Mouse (Mus musculus) CD4-positive, CD25-positive, alpha-beta regulatory T cell, adult 4 months (primary cell): ENCODE results near the gene Cx3cr1. TPM values are rescaled to one million over a fixed set of nuclear protein-coding genes. Genes with fewer than 3 reads are reported as not detected.
A peak's percentile ranks its signal among the peaks of the same experiment; 100 is the strongest.
"Not testable (repeated sequence)": the region's sequence is repeated elsewhere in the genome, so short reads cannot be mapped to it uniquely, and the experiment has no call there.

Source experiments
- ATAC-seq: one replicate; pipeline ENCODE4 v1.8.0; 2017
- polyA plus RNA-seq, 2 experiments: library from polyadenylated mRNA; unstranded; fragments of 100-300 nt; shearing (Covaris generic); gene quantifications; one replicate each; pipeline ENCODE4 v1.2.1; 2017

Cx3cr1 gene
- polyA plus RNA-seq, 2 experiments from 2014 or later = 0.15 TPM; not detected in 1

DNA sequence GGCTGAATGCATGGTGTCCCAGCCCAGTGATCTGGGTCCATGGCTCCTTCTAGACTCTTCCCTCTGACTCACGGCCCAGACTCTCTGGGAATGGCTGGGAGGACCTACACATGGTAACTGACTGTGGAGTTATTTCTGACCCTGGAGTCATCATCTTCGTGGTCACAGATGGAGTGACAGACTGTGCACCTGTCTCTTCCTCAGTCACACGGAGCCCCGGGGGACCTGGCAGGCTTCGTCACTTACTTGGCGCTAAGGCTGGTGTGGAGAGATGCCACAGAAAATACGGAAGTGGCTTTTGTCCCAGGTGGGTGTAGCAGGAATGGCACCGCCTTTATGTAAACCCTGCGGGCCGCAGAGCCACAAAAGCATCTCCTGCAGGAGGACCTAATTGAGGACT lies 45.5 kb downstream of the Cx3cr1 start:
- ATAC-seq = no peak

DNA sequence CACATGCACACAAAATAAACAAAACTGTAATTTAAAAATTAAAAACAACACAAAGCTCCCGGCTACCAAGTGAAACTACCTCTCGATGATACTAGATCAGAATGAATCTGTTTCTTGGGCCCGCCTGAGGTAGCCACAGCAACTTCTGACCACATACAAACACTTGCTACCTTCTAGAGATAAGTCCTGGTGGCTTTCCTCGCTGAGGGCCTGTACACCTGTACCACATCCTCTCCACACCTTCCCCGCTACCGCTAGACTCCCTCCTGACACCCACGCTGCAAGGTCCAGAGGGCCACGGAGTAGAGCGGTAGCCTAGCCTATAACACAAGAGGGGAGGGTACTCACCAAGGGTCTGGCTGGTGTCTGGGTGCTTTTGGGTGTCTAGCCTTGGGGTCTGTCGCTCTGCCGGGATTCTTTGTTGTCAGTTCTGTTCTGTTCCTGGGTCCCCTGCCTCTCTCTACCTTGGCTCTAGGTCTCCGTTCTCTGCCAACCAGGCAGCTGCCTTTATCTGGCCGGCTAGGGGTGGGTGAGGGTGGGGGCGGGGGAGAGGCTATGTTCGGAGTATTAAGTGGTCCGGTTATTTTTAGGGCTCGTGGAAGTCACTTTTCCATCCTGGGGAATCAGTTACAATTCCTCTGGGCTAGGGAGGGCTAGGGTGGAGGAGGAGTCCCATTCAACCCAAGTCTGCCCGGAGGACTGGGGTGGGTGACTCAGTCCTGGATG lies 46.4 kb downstream of the Cx3cr1 start, which contains the start of gene Xirp1:
TSS of gene Xirp1 (minus strand) at position 513 of the 726 bp plus-strand sequence.
- no peak for ATAC-seq

DNA sequence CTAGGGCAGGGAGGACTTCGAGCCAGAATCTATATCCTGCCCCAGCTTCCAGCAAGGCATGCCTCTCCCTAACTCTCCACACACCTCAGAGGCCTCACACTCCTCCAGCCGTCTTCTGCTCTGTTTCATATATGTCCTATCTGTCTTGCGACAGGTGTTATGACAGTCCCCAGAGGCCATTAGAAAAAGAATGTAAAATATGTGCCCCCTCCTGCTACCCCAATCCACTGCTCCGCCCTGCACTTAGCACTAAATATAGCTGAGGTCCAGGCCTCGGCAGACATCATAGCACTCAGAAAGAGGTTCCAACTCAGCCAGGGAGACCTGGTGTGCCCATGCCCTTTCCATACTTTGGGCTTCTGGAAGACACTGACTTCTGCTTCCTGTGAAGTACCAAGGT lies 48.5 kb downstream of the Cx3cr1 start:
- no peak for ATAC-seq

DNA sequence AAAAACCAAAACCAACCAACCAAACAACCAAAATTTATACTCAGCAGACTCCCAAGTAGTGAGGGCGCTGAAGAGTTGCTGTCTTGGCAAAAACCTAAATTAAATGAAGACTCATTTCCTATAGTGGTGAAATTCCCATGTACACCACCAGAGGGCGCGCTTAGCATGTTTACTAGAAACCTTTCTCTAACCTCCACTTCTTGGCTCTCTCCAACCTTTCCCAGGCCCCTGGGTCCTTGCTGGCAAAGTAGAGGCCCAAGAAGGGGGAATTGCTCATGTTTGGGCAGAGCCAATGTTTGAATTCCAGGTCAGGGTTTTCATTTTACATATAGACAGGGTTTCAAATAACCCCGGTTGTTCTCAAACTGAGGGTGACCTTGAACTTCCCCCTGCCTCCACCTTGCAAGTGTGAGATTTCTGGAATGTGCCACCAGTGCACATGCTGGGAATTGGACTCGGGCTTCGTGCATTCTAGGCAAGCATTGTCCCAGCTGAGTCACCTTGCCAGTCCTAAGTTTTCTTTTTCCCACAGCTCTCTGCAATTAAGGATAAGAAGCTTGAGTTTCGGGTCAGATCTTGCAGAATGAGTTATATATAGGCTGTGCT lies 49.3 kb downstream of the Cx3cr1 start:
- peak; percentile 66 for ATAC-seq

DNA sequence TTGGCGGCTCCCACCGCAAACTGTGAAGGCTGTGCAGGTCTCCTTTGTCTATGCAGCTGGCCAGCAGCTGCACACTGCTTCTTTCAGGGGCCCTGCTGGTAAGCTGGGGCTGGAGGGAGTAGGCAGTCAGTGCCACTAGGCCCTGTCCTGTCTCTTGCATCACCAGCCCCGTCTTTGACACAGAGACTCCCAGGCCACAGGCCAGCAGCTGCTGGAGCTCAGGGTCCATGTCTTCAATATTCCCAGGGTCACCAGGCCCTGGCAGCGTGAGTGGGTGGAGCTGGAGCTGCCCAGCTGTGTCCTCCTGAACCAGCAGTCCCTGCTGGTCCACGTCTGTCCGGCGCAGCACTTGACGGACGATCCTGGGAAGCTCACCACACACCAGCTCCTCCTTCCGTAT lies 52.7 kb downstream of the Cx3cr1 start:
- no peak for ATAC-seq

DNA sequence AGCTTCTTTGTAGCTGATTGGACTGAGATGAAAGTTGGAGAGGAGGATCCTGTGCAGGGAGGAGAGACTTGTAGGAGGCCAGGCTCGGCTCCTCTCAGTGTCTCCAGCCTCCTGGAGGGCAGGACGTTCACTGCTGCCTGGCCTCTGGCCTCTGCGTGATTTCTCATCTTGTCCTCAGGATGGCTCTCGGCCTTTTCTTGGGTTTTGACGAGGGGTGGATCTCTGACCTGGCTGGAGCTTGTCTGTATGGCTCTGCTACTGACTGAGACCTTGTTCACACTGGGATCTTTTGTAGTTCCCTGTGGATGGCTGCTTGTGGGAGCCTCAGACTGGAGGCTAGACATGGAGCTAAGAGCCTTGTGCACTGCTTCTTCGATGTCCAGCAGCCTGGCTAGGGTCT lies 54.9 kb downstream of the Cx3cr1 start:
- ATAC-seq = no peak

DNA sequence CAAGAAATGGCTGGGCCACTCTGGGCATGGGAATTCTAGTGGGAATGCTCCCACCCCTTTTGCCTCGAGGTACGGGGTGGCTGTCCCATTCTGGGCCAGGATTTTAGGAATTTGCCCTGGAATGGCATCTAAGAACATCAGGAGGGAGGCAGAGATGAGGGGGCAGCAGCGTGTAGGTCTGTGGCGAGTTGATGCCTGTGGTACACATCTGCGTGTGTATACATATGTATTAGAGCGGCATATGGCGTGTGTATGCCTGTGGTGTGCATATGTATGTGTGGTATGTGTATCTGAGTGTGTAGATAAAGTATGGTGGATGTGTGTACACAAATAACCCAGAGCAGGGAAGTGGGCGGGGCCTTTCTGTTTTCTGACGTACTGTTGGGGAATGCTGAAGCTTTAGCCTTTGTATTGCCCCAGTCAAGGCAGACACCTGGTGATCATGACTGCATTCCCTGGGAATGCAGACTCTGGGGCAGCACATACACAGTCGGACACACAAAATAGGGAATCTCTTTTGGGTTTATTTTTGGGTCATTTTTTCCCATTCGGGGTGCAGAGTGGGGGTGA lies 56.3 kb downstream of the Cx3cr1 start:
- ATAC-seq = no peak

DNA sequence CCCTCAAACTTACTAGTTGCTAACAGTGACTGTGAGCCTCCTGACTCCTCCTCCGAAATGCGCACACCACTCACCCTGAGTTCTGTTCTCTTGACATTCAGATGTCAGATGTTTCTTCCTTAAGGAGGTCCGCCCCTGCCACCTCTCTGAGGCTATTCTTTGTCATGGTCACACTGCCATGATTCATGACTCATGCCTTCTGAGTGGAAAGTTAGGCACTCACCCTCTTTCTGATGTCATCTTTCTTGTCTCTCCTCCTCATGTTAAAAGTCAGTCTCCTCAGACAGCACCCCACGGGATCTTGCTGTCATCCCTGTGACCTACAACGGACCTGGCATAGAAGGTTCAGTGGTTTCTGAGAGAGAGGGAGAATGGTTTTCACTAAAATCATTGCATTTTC lies 56.9 kb downstream of the Cx3cr1 start:
- no peak for ATAC-seq

DNA sequence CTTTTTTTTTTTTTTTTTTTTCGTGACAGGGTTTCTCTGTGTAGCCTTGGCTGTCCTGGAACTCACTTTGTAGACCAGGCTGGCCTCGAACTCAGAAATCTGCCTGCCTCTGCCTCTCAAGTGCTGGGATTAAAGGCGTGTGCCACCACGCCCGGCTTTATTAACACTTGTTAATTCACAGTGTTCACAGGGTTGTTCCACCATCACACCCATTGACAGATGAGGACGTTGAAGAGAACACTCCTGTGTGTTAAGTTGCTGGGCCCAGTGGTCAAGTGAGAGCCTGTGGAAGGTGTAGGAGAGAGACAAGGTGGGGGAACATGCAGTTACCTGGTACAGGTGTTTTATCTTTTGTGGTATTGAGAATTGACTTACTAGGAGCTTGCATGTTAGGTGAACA lies 57.5 kb downstream of the Cx3cr1 start:
- ATAC-seq = not testable (repeated sequence)

DNA sequence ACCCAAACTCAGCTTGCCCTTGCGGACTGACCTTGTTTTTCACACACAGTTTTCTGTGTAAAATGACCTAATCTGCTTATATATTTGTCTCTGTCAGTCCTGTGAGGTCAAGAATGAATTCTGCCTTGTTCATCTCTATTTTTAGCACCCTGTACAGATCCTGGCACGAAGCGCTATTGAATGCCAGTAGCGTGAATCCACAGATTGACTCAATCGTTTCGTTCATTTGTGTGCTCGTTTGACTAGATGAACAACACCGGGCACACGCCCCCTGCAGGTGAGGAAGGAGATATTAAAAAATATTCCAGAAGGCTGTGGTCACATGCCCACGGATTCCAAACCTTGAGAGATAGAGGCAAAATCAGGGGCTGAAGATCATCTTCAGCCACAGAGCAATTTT lies 58.1 kb downstream of the Cx3cr1 start:
- peak; percentile 48 for ATAC-seq

DNA sequence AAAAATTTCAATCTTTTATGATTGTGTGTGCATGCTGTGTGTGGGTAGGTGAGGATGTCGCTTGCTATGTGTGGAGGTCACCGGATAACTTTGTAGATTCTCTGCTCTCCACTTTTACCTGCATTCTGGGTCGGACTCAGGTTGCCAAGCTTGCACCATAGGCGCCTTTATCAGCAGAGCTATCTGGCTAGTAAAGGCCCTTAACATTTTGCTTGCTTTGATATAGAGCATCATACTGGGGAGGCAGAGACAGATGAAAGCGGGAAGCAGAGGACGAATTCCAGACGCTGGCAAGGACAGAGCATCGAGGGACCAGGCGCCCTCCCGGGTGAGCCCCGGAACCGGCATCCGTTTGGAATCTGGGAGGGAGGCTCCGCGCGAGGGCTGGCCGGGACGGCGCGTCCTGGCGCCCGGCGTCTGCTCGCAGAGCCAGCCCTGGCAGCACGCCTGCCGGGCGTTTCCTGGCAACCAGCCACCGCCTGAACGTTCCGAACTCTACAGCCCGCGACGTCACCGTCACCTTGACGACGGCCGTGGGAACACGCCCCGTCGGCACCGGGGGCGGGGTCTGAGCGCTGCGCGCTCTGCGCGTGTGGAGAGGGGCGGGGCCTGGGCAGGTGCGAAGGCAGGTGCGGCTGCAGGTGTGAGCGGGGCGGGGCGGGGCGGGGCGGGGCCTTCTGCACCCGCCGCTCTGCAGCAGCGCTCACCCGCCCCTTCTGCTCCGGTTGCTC lies 58.7 kb downstream of the Cx3cr1 start:
- ATAC-seq = peak; percentile 98

DNA sequence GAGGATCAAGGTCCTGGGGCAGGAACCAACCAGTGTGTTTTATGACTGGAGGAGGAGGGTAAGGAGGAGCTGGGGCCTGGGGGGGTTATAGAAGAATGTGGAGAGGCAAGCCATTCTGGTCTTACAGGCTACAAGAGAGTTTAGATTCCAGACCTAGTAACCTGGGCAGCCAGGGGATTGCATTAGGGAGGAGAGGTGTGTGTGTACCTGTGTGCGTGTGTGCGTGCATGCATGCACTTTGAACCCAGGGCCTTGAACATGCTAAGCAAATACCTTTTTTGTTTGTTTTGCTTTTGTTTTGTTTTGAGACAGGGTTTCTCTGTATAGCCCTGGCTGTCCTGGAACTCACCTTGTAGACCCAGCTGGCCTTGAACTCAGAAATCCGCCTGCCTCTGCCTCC lies 59.8 kb downstream of the Cx3cr1 start:
- no peak for ATAC-seq

DNA sequence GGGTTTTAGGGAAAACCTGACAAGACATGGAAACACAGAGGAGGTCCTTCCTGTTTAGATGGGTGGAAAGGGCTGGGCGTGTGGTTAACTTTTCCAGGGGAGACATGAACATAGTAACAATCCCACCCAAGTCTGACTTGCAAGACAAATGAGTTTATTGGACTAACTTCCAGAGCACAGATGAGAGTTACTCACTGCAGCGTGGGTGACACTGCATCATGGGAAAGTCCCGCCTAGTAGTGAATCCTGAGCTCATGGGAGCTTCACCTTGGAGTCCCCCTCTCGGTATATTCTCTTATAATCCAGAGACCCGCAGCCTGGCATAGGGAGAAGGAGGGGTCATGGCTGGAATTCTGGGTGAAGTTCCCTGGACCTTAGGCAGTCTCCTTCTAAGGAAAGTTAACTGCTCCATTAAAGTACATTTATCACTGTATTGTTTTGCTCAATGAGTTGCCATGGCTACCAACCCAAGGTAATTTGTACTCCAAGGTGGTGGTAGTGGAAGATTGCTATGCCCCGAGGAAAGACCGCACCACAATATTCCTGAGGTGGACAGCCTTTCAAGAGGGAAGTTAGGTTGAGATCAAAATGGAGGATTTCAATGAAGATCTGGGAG lies 60.3 kb downstream of the Cx3cr1 start:
- ATAC-seq = no peak

DNA sequence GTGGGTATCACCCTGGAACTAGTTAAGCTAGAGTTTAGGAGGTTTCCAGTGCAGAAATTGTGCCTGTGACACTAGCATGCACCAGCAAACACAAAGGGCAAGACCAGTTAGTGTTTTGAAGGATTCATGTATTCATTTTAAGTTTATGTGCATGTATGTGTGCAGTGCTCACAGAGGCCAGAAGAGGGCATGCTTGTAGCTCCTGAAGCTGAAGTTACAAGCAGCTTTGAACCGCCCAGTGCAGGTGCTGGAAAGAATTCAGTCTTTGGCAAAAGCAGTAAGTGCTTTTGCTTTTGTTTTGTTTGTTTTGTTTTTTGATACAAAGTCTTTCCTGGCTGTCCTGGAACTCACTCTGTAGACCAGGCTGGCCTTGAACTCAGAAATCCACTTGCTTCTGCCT lies 61.8 kb downstream of the Cx3cr1 start:
- ATAC-seq = no peak

DNA sequence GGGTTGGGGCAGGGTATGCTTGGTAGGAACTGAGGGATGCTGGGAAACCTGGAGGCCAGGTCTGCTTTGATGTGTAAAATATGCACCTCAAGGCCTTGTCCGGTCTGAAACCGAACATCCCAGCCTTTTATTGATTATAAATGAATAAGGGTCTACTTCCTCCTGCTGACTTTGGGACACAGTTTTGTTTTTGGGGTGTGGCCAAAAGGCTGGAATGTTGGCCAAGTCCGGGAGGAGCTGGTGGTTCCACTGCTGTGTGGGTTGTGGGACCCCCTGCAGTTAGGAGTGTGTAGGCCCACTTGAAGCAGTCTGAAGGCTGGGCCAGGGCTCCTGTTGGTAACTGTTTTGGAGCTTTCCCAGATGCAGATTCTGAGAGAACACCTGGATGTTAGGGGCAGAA lies 63.7 kb downstream of the Cx3cr1 start:
- no peak for ATAC-seq

DNA sequence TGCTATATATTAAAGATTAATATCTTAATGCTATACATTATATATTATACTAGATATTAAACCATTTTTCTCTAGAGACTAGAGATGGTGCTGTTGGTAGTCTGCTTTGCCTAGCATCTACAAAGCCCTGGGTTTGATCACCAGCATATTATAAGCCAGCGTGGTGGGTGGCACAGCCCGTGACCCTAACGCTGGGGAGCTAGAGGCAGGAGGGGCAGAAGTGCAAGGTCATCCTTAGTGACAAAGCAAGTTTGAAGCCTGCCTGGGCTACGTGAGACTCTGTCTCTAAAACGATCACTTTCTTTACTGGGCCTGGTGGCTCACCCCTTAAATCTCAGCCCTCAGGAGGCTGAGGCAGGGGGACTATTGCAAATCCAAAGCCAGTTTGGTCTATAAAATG lies 66.8 kb downstream of the Cx3cr1 start:
- no peak for ATAC-seq

DNA sequence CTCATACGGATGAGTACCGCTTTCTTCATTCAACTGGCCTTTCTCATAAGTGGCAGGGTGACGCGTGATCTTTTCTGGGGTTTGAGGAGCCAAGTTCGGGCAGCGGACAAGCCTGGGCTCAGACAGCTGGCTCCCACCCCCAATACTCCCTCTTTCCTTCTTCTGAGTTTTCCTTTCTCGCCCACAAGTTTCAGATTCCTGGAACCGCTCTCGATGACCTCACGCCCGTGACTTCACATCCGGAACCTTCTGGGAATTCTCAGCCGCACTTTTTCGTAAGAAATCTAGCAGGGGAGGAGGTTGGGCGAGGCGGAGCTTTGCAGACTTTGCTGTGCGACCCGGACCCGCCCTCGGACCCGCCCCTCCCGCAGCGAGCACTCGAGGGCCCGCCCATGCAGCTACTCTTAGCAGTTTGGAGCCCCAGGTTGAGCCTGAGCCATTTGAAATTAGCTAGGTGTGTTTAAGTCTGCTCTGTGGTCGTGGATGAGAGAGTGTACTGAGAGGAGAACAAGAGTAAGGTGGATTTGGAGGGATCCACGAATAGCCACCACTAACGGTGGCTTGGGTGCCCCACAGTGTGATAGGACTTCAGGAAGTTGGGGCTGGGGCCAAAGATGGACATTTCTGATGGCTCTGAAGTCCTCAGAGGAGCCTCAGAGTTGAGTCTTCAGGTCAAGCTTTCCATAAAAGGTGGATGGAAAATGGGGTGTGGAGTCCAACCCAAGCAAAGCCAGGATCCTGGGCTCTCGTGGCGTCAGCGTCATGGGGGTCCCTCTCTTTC lies 67.5 kb downstream of the Cx3cr1 start:
- peak; percentile 94 for ATAC-seq

DNA sequence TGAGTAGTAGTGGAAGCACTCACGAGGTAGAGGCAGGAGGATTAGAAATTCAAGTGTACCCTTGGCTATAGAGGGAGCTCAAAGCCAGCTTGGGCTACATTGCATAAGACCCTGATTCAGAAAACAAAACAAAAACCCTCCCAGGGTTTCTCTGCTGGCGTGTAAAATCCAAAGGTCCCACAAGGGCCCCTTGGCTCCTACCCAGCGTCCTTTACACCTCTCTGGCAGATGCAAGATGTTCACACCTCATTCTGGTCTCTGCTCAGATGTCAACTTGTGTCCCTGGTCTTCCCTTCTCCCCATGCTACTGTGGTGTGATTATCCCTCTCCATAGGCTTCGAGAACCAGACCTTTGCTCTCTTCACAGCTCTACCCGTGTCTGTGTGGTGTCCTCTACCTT lies 68.9 kb downstream of the Cx3cr1 start:
- no peak for ATAC-seq

DNA sequence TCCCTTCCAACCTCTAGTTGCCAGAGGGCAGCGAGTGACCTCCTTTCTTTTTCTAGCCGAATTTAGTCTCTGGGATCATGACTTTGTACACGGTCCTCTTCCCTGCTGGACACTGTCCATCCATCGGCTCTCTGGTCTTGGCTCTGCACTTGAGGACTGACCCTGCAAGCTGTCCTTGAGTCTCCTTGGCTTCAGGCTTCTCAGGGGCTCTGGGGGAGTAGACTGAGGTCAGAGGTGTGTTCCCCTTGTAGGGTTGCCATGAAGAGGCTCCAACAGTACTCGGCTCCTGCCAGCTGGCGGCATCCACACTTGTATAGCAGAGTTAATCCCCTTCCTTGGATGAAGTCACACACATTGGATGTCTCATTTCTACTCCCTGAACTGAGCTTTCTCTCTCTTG lies 70.0 kb downstream of the Cx3cr1 start:
- ATAC-seq = no peak

DNA sequence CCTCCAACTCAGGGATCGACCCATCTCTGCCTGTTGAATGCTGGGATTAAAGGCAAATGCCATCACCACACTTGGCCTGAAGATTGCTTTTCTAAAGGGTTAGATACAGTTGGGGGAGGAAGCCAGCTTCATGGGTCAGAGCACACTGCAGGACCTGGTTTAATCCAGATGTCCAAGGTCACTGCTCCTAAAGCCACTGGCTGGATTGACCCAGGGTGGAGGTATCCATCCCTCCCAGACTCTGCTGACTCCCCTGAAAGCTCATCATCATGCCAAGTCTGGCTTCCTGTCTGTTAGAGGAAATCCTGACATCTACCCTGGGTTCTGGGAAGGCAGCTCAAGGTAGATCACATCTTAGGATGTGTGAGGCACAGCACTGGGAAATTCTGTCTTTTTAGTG lies 70.9 kb downstream of the Cx3cr1 start:
- ATAC-seq = no peak

DNA sequence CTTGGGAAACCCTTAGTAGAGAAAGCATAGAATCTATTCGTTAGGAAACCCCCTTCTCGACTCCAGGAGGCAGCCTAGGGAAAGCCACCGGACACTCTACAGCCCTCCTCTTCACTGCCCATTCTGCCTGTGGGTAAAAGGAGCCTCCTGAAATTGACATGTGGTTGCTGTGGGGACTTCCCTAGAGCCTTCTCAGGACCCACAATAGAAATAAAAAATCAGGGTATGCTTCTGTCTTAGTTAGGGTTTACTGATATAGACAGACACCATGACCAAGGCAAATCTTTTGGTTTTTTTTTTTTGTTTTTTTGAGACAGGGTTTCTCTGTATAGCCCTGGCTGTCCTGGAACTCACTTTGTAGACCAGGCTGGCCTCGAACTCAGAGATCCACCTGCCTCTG lies 73.6 kb downstream of the Cx3cr1 start:
- ATAC-seq = no peak

DNA sequence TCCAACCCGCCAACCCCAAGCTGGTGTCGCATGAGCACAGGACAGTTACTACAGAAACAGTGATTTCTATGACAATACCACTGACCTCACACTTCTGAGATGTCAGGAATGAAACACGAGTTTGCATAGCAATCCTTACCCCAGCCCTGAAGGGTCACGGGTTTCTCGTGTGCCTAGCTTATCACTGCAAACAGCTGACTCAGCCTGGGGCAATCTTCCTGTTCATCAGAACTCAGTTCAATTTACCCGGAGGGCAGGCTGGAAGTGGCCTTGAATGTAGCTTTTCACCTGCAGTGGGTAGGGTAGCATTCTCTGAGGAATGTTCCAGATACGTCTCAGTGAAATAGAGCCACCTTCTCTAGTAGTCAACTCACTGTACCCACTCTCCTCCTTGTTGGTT lies 75.5 kb downstream of the Cx3cr1 start:
- ATAC-seq = no peak
